In the genomic region with DNA sequence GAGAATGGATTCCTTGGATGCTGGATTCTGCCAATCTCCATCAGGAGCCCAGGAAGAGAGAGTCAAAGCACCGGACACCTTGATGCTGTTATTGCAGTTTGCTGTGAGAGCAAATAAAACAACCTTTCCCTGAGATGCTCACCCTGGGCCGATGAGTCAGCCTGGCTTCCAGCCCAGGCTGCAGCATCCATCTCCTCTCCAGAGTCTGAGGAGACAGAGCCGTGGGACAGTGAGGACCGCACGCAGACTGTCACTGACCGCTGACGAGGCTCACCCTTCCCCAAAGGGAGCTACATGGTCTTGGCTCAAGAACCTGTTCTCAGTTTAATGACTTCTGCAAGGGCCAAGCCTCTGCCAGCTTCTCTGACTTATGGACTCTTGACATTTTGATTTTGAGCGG, we compare ENCODE assay signal across 21 mouse cellular contexts. TPM values are rescaled to one million over a fixed set of nuclear protein-coding genes. Genes with fewer than 3 reads are reported as not detected.
A peak's percentile ranks its signal among the peaks of the same experiment; 100 is the strongest.
DNase-seq lines count a peak whose midpoint lies in the region; ATAC-seq and TF ChIP-seq lines count a peak whose summit lies in the region.
"Had no signal": no experiment of that assay in that cellular context is flagged by ENCODE, and none has a peak within 500 bp of the region (broad histone marks: within the 10 kb centered on the region; RNA-seq: fewer than 3 reads in every experiment).

No protein-coding gene starts in this region.

- H3K9ac ChIP-seq in lung, embryonic 14.5 days = no peak overlapping the region
- H3K9ac ChIP-seq: embryonic facial prominence, embryonic 12.5 days; heart, embryonic 13.5 days; liver, embryonic 12.5 days; lung, embryonic 15.5 days; stomach, embryonic 15.5 days had no signal

- H3K9me3 ChIP-seq in lung, embryonic 14.5 days (ENCODE audit: low read depth, low read length) = peaks cover 4% of the 10 kb centered on the region; the same call in 1 of the 2 replicates
- H3K9me3 ChIP-seq in embryonic facial prominence, embryonic 10.5 days = 0 out of 2 replicates have a peak, but pooled peaks cover 3% of the 10 kb centered on the region
- H3K9me3 ChIP-seq: embryonic facial prominence, embryonic 12.5 days; lung, embryonic 15.5 days; stomach, embryonic 15.5 days had no signal

- no peaks in the 10 kb centered on the region for H3K36me3 ChIP-seq in lung, embryonic 14.5 days (ENCODE audit: insufficient read depth)
- no peaks in the 10 kb centered on the region for H3K36me3 ChIP-seq in embryonic facial prominence, embryonic 10.5 days (replicated peaks)
- H3K36me3 ChIP-seq: embryonic facial prominence, embryonic 12.5 days; heart, embryonic 13.5 days; liver, embryonic 12.5 days; lung, embryonic 15.5 days; stomach, embryonic 15.5 days had no signal

- peaks cover 8% of the 10 kb centered on the region; the same call in 1 of the 2 replicates for H3K4me1 ChIP-seq in lung, embryonic 14.5 days (ENCODE audit: insufficient read depth)
- H3K4me1 ChIP-seq in embryonic facial prominence, embryonic 10.5 days = no peaks in the 10 kb centered on the region
- H3K4me1 ChIP-seq: embryonic facial prominence, embryonic 12.5 days; liver, embryonic 12.5 days had no signal

- no peak for ATAC-seq in lung, embryonic 14.5 days (ENCODE audit: insufficient read depth)
- ATAC-seq: hindbrain, embryonic 16.5 days; intestine, postnatal 0 days; liver, embryonic 12.5 days; midbrain, embryonic 16.5 days had no signal

- 52% methylated on average over 8 of the region's 8 CpGs for WGBS in lung, embryonic 14.5 days
- 95% methylated on average over 8 of the region's 8 CpGs for WGBS in embryonic facial prominence, embryonic 10.5 days

- H3K27me3 ChIP-seq in lung, embryonic 14.5 days (ENCODE audit: insufficient read depth, low read length) = no peaks in the 10 kb centered on the region
- no peaks in the 10 kb centered on the region for H3K27me3 ChIP-seq in embryonic facial prominence, embryonic 10.5 days (replicated peaks; ENCODE audit: low read depth, poor library complexity, severe bottlenecking)
- H3K27me3 ChIP-seq: embryonic facial prominence, embryonic 12.5 days; heart, embryonic 13.5 days; liver, embryonic 12.5 days; lung, embryonic 15.5 days; stomach, embryonic 15.5 days had no signal

- TF ChIP-seq CTCF in lung, embryonic 14.5 days (IDR thresholded peaks at IDR 0.05; ENCODE audit: low read depth) = no peak

- H3K4me2 ChIP-seq in lung, embryonic 14.5 days = no peak overlapping the region
- H3K4me2 ChIP-seq: embryonic facial prominence, embryonic 12.5 days; heart, embryonic 13.5 days; liver, embryonic 12.5 days; lung, embryonic 15.5 days; stomach, embryonic 15.5 days had no signal

- H3K27ac ChIP-seq in lung, embryonic 14.5 days (ENCODE audit: low read depth) = no peak overlapping the region
- H3K27ac ChIP-seq in embryonic facial prominence, embryonic 10.5 days (replicated peaks) = no peak overlapping the region
- H3K27ac ChIP-seq: embryonic facial prominence, embryonic 12.5 days; heart, embryonic 13.5 days; kidney, postnatal 0 days; left cerebral cortex, adult 2 months; liver, embryonic 12.5 days; lung, embryonic 15.5 days; stomach, embryonic 15.5 days had no signal

- DNase-seq in lung, embryonic 14.5 days = peak; percentile 49
- DNase-seq in lung, postnatal 36 days = no peak
- DNase-seq in adrenal gland, adult 8-10 months = peak; percentile 44
- peak; percentile 54 for DNase-seq in cerebellum, adult 11 months
- DNase-seq in cerebellum, postnatal 25 days = peak; percentile 74 to 85
- no peak for DNase-seq in right cerebral cortex, adult 2 months (ENCODE audit: low spot score in 2 of 2)
- no peak for DNase-seq in embryonic facial prominence, embryonic 10.5 days (ENCODE audit: low spot score)
- DNase-seq: gastrocnemius, postnatal 36 days; heart, postnatal 4 days; thymus, adult 2 months had no signal

- H3K4me3 ChIP-seq in lung, embryonic 14.5 days (ENCODE audit: low read depth, low read length) = no peak overlapping the region
- H3K4me3 ChIP-seq in embryonic facial prominence, embryonic 10.5 days = no peak overlapping the region
- H3K4me3 ChIP-seq: embryonic facial prominence, embryonic 12.5 days; heart, embryonic 13.5 days; left cerebral cortex, adult 2 months; liver, embryonic 12.5 days; lung, embryonic 15.5 days; stomach, embryonic 15.5 days had no signal

RNA-seq across cellular contexts. Expression of gene Lrrn2, which starts 34.3 kb away (rescaled TPM):
- 3.2 and 3.5 TPM in 2 replicates for polyA plus RNA-seq in lung, embryonic 14.5 days (2014; fragmentation: Nextera tagmentation; extraction: Ambion mirVana)
- 10 to 100 TPM; 11.3 to 35.5 (median 24.4) TPM for total RNA-seq in adrenal gland, adult 8-10 months (2022)
- polyA plus RNA-seq in embryonic facial prominence, embryonic 10.5 days (2016; fragmentation: Nextera tagmentation; extraction: Ambion mirVana) = 3.4 and 3.6 TPM in 2 replicates
- total RNA-seq: megakaryocyte progenitor cell, adult 5-6 weeks had no signal

Comparison
In these comparisons a context has a peak if more than half of its experiments do, and no peak if none do; other contexts are left out.
1. DNase-seq: peak in lung, embryonic 14.5 days (single experiment), adrenal gland, adult 8-10 months (single experiment), cerebellum, adult 11 months (single experiment) and cerebellum, postnatal 25 days (2 of 2); none in lung, postnatal 36 days (single experiment), right cerebral cortex, adult 2 months (0 of 2) and embryonic facial prominence, embryonic 10.5 days (single experiment).